Mouse (Mus musculus) lung, adult 18-20 months (tissue): ENCODE results near the gene Tbc1d30.

Source experiments
- DNase-seq, 2 experiments: peaks; one replicate each; pipeline ENCODE4 v3.0.0; 2022; ENCODE audit warnings: mixed read lengths in 2 of 2

Tbc1d30 gene

GRCm38 (mm10) chr10:121364801-121365564 is 13.9 kb upstream of the Tbc1d30 start, which contains the start of gene Gns:
Gene Gns (plus strand): TSS chr10:121365090.
- DNase-seq = peak; percentile 85 to 86

DNA sequence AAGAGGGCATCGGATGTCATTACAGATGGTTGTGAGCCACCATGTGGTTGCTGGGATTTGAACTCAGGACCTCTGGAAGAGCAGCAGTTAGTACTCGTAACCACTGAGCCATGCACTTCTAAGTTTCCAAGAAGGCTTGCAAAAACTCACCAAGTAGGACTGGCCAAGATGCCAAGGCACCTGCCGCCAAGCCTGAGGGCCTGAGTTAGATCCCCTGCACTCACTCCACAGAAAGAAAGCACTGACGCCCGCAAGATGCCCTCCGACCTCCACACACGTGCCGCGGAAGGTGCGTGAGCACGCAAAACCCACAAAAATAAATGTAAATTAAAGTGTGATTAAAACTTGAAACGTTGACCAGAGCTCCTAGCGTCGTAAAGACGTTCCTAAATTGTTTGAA is 13.2 kb upstream of the Tbc1d30 start:
- DNase-seq = no peak

GRCm38 (mm10) chr10:121363201-121363600 is 12.1 kb upstream of the Tbc1d30 start:
- DNase-seq = no peak

GRCm38 (mm10) chr10:121360358-121360757 is 9.3 kb upstream of the Tbc1d30 start:
- no peak for DNase-seq

GRCm38 (mm10) chr10:121351692-121352290 is 713 bp upstream of the Tbc1d30 start:
- no peak for DNase-seq

GRCm38 (mm10) chr10:121350357-121351065 is 567 bp downstream of the Tbc1d30 start:
- peak; percentile 52 to 62 for DNase-seq

DNA sequence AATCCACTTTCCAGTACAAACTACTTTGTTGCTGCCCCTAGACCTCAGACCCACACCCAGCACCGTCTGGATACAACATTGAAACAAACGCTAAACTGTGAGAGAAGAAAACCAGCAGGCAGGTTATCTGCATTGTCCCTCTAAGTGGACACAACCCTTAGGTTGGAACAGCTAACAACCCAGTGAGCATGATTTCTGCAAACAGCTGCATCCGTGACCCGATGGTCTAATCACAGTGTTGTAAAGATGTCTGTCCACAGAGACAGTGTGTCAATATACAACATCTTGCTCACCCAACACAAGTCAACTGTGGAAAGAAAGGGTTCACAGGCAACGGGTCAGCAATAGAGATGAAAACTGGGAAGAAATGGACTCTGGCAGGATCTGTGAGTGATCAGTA is 1.8 kb downstream of the Tbc1d30 start:
- no peak for DNase-seq

- DNase-seq = no peak
Measured at GRCm38 (mm10) chr10:121343867-121344266, 7.2 kb downstream of the Tbc1d30 start.

DNA sequence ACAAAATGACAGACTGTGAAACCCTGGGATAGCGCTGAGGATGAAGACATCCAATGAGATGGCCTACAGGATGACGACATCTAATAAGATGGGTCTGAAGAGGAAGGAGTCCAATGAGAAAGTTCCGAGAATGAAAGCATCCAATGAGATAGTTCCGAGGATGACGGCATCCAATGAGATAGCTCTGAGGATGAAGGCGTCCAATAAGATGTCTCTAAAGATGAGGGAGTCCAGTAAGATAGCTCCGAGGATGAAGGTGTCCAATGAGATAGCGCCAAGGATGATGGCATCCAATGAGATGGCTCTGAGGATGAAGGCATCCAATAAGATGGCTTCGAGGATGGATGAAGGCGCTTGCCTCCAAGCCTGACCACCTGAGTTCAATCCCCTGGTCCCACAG is 8.8 kb downstream of the Tbc1d30 start:
- no peak for DNase-seq

GRCm38 (mm10) chr10:121340754-121341593 is 10.1 kb downstream of the Tbc1d30 start:
- DNase-seq = peak in 1 of 2 experiments; percentile 30

DNA sequence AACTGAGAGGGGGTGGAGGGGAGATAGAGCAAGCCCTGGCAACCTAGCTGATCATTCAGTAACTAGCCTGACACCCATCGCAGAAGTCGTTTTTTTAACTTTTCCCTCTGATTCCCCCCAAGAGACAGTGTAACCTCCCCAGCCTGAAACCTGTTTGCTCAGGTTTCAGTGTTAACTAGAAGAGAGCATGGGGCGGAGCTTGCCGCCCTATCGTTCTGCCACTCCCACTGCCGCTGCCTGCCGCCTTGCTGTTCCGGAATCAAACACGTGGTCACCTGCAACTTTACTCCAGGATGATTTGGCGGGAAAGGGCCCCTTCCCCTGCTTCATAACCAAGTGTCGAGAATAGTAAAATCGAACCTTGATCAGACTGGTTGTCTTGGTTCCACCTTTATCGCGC is 14.5 kb downstream of the Tbc1d30 start:
- peak in 1 of 2 experiments; percentile 42 for DNase-seq

- peak; percentile 62 to 76 for DNase-seq
Measured at GRCm38 (mm10) chr10:121334576-121334975, 16.5 kb downstream of the Tbc1d30 start.

- DNase-seq = peak; percentile 73 to 74
Measured at GRCm38 (mm10) chr10:121330940-121331339, 20.1 kb downstream of the Tbc1d30 start.

DNA sequence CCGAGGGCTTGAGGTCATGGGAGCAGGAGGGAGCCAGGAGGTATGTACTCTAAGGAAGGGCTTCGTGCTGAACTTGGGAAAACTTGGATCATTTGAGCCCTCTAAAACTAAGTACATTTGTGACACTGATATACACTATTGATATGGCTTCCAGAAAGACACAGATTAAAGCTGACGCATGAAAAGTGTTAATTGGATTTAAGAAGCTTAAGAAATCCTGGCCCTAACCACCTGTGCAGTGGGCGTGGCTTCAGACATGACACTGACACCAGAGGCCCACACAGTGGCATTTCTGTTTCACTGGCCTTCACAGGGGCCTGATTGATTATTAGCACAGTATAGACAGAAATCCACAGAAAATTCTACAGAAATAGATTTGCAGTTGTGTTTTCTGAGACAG is 21.5 kb downstream of the Tbc1d30 start:
- no peak for DNase-seq

DNA sequence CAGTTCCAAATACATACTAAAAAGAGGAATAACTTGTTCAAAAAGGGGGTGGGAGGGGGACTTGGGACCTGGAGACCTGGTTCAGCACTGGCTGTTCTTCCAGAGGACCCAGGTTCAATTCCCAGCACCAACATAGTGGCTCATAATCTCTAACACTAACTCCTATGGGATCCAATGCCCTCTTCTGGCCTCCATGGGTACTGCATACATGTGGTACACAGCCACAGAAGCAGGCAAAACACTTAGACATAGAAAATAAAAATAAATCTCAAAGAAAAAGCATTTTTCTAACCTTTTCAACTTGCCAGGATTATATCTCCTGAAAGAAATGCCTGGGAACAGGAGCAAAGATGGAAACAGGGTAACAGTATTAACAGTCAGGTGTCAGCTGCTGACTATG is 24.9 kb downstream of the Tbc1d30 start:
- DNase-seq = no peak

DNA sequence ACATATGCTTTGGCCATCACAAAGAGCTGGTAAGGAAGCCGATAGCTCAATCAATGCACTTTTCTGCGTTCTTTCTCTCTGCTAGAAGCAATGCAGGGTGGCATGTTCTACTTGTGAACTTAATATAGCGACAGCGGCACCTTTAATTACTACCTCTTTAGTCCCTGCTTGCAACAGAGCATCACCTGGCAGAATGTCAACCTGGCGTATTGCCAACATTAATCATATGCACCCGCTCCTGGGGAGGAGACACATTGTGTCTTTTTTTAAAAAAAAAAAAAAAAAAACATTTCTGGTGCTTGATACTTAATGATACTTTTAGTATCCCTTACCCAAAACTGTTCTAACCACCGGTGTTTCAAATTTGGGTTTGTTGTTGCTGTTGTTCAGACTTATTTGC is 27.6 kb downstream of the Tbc1d30 start:
- no peak for DNase-seq

- DNase-seq = peak; percentile 81 to 86
Measured at GRCm38 (mm10) chr10:121318397-121318950, 32.6 kb downstream of the Tbc1d30 start.

GRCm38 (mm10) chr10:121316361-121316760 is 34.7 kb downstream of the Tbc1d30 start:
- DNase-seq = no peak

DNA sequence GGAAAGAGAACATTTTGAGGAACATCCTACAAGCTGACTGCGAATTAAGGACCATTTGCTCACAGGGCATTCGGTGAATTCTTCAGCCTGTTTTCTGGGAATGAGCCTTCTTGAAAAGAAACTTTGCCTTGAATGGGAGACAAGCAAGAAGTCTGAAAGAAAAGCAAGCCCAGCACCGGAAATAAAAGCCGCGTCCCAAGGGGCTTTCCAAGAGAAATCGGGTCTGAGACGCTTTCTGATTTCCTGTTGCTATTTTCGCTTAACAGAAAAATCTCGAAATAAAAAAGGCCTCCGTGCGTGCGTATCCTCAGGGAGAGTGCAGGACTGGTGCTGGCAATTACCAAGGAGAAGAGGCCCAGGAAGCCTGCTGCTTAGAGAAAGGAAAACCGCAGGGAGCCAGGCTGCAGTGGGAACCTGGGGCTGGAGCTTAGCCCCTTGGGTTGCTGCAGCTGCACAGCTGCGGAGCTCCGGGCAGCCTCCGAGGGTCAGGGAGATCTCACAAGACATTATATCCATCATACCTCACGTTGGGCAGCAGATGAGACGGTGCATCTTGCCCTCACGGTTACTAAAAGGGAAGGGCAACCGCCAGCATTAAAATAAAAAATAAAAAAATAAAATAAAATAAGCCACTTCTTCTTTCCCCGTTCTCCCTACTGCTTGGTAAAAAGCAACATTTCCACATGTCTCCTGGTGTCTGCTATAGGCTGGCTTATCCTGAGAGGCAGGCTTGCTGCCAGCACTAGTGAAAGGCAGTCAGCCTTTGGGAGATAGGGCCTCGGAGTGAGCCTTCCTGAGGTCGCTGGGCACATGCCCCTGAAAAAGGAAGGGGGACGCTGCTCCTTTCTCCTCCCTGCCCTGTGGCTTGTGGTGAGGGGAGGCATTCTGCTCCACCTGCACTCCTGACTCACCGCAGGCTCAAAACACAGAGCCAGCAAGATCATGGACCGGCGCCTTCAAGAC is 35.5 kb downstream of the Tbc1d30 start:
- no peak for DNase-seq

DNA sequence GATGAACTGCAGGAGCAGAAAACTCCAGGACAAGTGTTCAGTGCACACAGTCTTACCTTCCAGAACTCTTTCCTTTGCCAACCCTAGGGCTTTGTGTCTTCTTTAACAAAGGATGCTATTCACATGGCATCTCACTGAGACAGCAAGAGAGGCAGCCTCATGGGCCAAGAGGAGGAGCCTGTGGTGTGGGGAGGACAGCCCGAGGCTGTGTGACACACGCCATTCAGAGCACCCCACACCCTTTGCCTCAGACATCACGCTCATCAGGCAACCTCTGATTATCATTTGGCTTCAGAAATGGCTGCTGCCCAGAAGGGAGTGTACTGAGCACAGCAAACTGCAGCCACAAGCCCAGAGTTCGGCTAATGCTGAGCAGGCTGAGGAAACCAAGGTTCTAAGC is 36.9 kb downstream of the Tbc1d30 start:
- DNase-seq = no peak

GRCm38 (mm10) chr10:121313049-121313448 is 38.0 kb downstream of the Tbc1d30 start:
- DNase-seq = peak in 1 of 2 experiments; percentile 58
